Mouse (Mus musculus) midbrain, embryonic 12.5 days (tissue): ENCODE data around the gene Slc6a17. TPM values are rescaled to one million over a fixed set of nuclear protein-coding genes. Genes with fewer than 3 reads are reported as not detected.
A peak's percentile ranks its signal among the peaks of the same experiment; 100 is the strongest.

Source experiments
- ATAC-seq: fragments of 200-750 bp; cut with Nextera tagmentation; 2 replicates; pipeline ENCODE4 v1.8.0; 2017; ENCODE audit warnings: low read depth, moderate TSS enrichment, moderate library complexity; ENCODE audit not compliant: low FRiP score
- H3K27ac ChIP-seq: fragments of 300-500 bp; sonication (generic); replicated peaks from 2 replicates; pipeline ENCODE4 v1.5.1; 2016; ENCODE audit warnings: mild to moderate bottlenecking
- H3K27me3 ChIP-seq: fragments of 300-500 bp; sonication (generic); 2 replicates; pipeline ENCODE4 v1.6.1; 2016; ENCODE audit warnings: mild to moderate bottlenecking
- H3K36me3 ChIP-seq: fragments of 300-500 bp; sonication (generic); 2 replicates; pipeline ENCODE4 v1.6.1; 2016
- H3K4me1 ChIP-seq: fragments of 300-500 bp; sonication (generic); 2 replicates; pipeline ENCODE4 v1.6.1; 2016
- H3K4me2 ChIP-seq: fragments of 300-500 bp; sonication (generic); replicated peaks from 2 replicates; pipeline ENCODE4 v1.6.1; 2016; ENCODE audit warnings: mild to moderate bottlenecking, moderate library complexity
- H3K4me3 ChIP-seq: fragments of 300-500 bp; sonication (generic); 2 replicates; pipeline ENCODE4 v1.5.1; 2016; ENCODE audit warnings: mild to moderate bottlenecking
- H3K9ac ChIP-seq: fragments of 300-500 bp; sonication (generic); replicated peaks from 2 replicates; pipeline ENCODE4 v1.6.1; 2016; ENCODE audit warnings: mild to moderate bottlenecking, moderate library complexity
- H3K9me3 ChIP-seq: fragments of 300-500 bp; sonication (generic); 2 replicates; pipeline ENCODE4 v1.6.1; 2016; ENCODE audit warnings: mild to moderate bottlenecking
- WGBS: fragments of 180-500 bp; shearing (Covaris S2); methylation state at CpG from one replicate; pipeline ENCODE4 v1.1.7; 2016; 5-methylcytosine and 5-hydroxymethylcytosine counted together
- polyA plus RNA-seq: library from polyadenylated mRNA; unstranded; fragments of >200 nt; fragmentation: Nextera tagmentation; extraction: Ambion mirVana; gene quantifications from 2 replicates; pipeline ENCODE4 v1.2.1, GENCODE M21; 2016

The Slc6a17 gene
- polyA plus RNA-seq, 1 experiment from 2014 or later, result 4.2 TPM

DNA sequence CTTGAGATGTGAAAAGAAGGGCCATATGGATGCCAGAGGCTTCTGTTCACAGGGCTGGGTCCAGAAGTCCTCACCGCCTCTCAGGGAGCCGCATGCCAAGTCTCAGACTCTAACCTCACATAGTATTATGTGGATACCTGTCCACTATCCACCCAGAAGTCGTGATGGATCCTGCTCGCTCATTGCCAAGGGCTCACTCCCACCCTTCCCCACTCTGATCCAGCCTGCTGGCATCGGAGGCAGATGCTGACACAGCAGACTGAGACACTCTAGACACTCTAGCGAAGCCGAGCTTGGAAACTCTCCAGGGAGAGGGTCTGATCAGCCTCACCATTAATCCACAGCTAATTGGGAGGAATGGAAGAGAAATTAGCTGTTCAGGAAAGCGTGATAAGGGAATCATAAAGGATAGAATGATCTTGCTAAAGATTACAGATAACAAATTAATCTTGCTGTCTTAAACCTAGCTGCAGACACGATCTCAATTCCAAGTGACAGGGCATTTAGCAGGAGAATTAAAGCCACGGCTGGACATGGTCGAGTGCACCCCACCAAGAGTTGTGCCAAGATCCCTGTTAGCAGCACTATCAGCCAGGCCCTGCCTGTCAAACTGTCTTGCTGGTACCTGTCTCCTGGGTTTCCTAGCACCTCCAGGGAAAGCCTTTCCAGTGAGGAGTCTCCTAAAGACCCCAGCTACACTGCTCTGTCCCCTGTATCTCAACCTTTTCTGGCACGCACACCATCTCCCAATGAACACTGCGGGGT lies 21.6 kb downstream of the Slc6a17 start:
- Histone ChIP-seq H3K36me3 (no peaks in the 10 kb centered on the region), H3K27ac (no peak overlapping the region), H3K9me3 (peaks cover 4% of the 10 kb centered on the region; the same call in 1 of the 2 replicates), H3K9ac (no peak overlapping the region), H3K4me2 (no peak overlapping the region), H3K4me3 (no peak overlapping the region), H3K4me1 (peaks cover 9% of the 10 kb centered on the region; the same call in 1 of the 2 replicates), H3K27me3 (no peaks in the 10 kb centered on the region)
- WGBS, result 68% methylated on average over 13 of the region's 13 CpGs
- ATAC-seq, result peak; percentile 19; the same call in 1 of the 2 replicates

DNA sequence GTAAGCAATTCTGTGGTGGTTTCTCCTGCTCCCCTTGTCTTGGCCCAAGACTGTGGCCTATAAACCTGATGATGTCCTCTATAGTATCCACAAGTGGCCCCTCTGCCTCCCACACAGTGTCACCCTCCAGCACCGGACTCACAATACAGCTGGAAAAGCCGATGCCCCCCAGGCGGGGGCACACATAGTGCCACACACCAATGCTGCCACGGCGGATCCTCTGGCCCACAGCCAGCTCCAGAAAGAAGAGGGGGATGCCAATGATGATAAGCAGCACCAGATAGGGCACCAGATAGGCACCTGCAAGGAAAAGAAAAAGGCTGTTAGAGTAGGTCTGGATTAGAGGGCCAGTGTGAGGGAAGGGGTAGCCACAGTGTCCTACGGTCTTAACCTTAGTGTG lies 22.3 kb downstream of the Slc6a17 start:
- no peaks in the 10 kb centered on the region for H3K36me3 ChIP-seq
- H3K9me3 ChIP-seq, result peaks cover 4% of the 10 kb centered on the region; the same call in 1 of the 2 replicates
- peaks cover 9% of the 10 kb centered on the region; the same call in 1 of the 2 replicates for H3K4me1 ChIP-seq
- no peak overlapping the region for H3K4me2 ChIP-seq
- no peaks in the 10 kb centered on the region for H3K27me3 ChIP-seq
- 93% methylated on average over 6 of the region's 6 CpGs for whole genome bisulfite sequencing
- no peak overlapping the region for H3K9ac ChIP-seq
- no peak overlapping the region for H3K4me3 ChIP-seq
- ATAC-seq, result no peak
- no peak overlapping the region for H3K27ac ChIP-seq

DNA sequence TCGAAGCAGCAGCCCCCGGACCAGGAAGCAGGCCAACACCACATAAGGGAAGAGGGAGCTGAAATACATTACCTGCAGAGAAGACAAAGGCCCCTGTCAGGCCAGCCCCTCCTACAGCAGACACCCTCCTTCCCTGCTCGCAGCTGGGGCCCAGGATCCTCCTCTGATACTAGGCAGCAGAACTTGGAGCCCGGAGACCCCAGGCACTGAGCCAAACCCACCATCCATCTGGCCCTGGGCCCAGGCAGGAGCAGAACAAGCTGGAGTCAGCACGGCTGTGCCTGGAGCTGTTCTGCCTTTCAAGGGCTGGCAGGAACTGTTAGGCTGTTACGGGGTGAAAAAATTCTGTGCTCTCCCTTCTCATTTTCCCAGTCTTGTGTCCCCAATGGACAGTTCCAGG lies 26.4 kb downstream of the Slc6a17 start:
- Histone ChIP-seq H3K27ac (no peak overlapping the region), H3K4me2 (no peak overlapping the region), H3K36me3 (no peaks in the 10 kb centered on the region), H3K27me3 (no peaks in the 10 kb centered on the region), H3K9ac (no peak overlapping the region), H3K4me1 (0 out of 2 replicates have a peak, but pooled peaks cover 3% of the 10 kb centered on the region), H3K4me3 (no peak overlapping the region), H3K9me3 (no peaks in the 10 kb centered on the region)
- 58% methylated on average over 6 of the region's 6 CpGs for WGBS
- ATAC-seq, result peak; percentile 71; the same call in 1 of the 2 replicates

DNA sequence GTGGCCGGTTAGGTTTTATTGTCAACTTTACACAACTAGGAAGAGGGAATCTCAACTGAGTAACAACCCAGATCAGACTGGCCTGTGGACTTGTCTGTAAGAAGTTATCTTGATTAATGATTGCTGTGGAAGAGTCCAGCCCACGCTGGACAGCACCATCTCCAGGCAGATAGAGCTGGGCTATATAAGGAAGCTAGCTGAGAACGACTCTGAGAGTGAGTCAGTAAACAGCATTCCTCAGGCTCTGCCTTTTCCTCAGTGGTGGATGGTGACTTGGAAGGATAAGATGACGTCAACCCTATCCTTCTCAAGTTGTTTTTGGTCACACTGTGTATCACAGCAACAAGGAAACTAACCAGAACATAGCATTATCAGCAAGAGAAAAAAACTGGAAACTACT lies 29.2 kb downstream of the Slc6a17 start:
- Histone ChIP-seq H3K36me3 (no peaks in the 10 kb centered on the region), H3K27me3 (no peaks in the 10 kb centered on the region), H3K27ac (no peak overlapping the region), H3K4me2 (no peak overlapping the region), H3K4me3 (no peak overlapping the region), H3K4me1 (no peaks in the 10 kb centered on the region), H3K9ac (no peak overlapping the region), H3K9me3 (no peaks in the 10 kb centered on the region)
- 71% methylated on average over 4 of the region's 4 CpGs for WGBS
- ATAC-seq, result no peak

DNA sequence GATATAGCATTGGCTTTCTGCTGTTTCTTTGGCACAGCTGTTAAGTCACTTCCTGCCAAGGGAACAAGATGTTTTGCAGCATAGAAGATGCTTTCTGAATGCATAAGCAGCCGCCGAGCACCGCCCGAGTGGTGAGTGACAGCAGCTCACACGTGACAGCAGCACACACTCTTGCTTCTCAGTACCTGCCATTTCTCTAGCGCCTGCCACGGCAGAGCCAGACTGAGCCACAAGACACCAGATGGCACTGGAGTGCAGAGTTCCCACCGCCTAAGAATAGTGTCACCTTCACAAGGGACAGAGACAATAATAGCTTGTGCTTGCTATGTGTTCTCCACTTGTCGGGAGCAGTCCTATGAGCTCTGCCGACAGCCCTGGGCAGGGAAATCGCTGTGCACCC lies 34.5 kb downstream of the Slc6a17 start:
- Histone ChIP-seq H3K27me3 (no peaks in the 10 kb centered on the region), H3K4me1 (no peaks in the 10 kb centered on the region), H3K4me3 (no peak overlapping the region), H3K9me3 (no peaks in the 10 kb centered on the region), H3K36me3 (no peaks in the 10 kb centered on the region), H3K9ac (no peak overlapping the region), H3K27ac (no peak overlapping the region), H3K4me2 (no peak overlapping the region)
- 45% methylated on average over 11 of the region's 11 CpGs for WGBS
- peak; percentile 80 for ATAC-seq

DNA sequence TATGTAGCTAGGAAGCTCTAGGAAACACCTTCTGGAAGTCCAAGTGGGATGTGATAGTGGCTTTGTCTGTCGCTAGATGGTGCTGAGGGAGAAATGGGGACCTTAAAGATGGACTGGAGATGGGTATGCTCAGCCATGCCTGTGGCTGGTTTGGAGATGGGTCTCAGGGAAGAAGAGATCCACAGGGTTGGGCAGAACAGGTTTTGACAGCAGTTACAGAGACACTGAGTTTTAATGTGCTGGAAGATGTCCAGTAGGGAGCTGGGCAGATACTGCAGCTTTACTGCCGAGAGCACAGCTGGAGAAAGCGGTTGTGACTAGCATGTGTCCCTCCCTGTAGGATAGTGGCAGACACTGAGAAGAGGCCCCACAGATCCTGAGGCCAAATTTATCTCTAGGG lies 37.2 kb downstream of the Slc6a17 start:
- H3K4me3 ChIP-seq, result no peak overlapping the region
- WGBS, result 60% methylated on average over 3 of the region's 3 CpGs
- H3K4me2 ChIP-seq, result no peak overlapping the region
- H3K36me3 ChIP-seq, result no peaks in the 10 kb centered on the region
- H3K27ac ChIP-seq, result no peak overlapping the region
- H3K27me3 ChIP-seq, result no peaks in the 10 kb centered on the region
- H3K9me3 ChIP-seq, result no peaks in the 10 kb centered on the region
- ATAC-seq, result no peak
- no peak overlapping the region for H3K9ac ChIP-seq
- no peaks in the 10 kb centered on the region for H3K4me1 ChIP-seq

DNA sequence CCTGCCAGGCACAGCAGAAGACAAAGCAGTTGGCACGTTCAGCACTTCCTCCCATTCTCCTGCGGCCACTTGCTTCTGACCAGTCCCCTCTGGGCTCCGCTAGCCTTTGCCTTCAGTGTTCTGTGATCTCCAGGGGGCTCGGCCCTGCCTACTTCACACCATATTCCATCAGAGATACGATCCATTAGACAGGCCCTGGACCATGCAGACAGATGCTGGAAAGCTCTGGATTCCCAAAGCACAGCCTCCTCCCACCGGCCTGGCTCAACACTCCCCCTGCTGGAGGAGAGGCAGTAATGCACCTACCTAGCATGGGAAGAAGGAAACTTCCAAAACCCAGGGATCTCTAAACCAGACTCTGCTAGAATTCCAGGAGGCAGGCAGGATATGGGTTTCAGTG lies 45.6 kb downstream of the Slc6a17 start:
- Histone ChIP-seq H3K9me3 (no peaks in the 10 kb centered on the region), H3K4me3 (no peak overlapping the region), H3K36me3 (no peaks in the 10 kb centered on the region), H3K4me1 (0 out of 2 replicates have a peak, but pooled peaks cover 3% of the 10 kb centered on the region), H3K9ac (no peak overlapping the region), H3K4me2 (no peak overlapping the region), H3K27me3 (peaks cover 13% of the 10 kb centered on the region), H3K27ac (no peak overlapping the region)
- 44% methylated on average over 6 of the region's 6 CpGs for WGBS
- ATAC-seq, result peak; percentile 72

DNA sequence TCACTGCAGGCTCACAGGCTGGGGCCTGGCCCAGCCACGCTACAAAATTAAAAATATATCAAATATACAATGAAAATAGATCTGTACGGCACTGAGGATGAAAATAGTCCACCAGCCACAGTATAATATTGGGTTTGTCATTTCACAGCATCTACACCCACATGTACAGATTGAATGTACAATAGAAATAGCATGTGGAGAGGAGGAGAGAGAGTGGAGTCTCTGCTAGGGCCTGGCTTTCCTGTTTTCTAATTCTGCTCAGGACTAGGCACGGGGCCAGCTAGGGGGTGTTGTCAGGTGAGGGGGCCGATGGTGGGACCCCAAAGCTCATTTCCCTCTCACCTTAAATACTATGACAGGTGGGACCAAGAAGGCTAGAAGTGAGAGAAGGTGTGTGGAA lies 48.8 kb downstream of the Slc6a17 start:
- no peaks in the 10 kb centered on the region for H3K36me3 ChIP-seq
- H3K27me3 ChIP-seq, result peaks cover 28% of the 10 kb centered on the region
- no peak overlapping the region for H3K9ac ChIP-seq
- no peak for ATAC-seq
- no peak overlapping the region for H3K27ac ChIP-seq
- no peaks in the 10 kb centered on the region for H3K9me3 ChIP-seq
- H3K4me1 ChIP-seq, result 0 out of 2 replicates have a peak, but pooled peaks cover 3% of the 10 kb centered on the region
- no peak overlapping the region for H3K4me3 ChIP-seq
- WGBS, result 73% methylated on average over 4 of the region's 4 CpGs
- H3K4me2 ChIP-seq, result no peak overlapping the region

DNA sequence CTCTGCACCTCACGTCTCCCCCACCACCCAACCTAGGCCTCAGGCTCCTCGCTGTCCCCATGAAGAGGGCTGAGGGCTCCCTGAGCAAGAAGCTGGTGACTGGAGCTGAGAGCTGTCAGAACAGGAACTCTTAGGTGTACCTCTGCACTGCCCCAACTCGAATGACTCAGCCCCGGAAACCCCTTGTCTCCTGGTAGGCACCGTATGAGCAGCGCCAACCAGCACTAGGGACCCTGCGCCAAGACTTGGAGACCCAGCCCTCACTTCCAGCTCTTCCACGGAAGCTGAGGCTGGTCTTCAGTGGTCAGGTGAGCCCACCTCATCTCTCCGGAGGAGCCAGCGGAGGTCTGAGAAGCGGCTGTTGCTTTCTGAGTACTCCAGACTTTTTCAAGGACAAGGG lies 49.7 kb downstream of the Slc6a17 start:
- H3K4me1 ChIP-seq, result 0 out of 2 replicates have a peak, but pooled peaks cover 3% of the 10 kb centered on the region
- no peak overlapping the region for H3K4me3 ChIP-seq
- no peak overlapping the region for H3K4me2 ChIP-seq
- H3K36me3 ChIP-seq, result no peaks in the 10 kb centered on the region
- WGBS, result 89% methylated on average over 11 of the region's 11 CpGs
- peaks cover 36% of the 10 kb centered on the region for H3K27me3 ChIP-seq
- H3K27ac ChIP-seq, result no peak overlapping the region
- no peak for ATAC-seq
- no peaks in the 10 kb centered on the region for H3K9me3 ChIP-seq
- H3K9ac ChIP-seq, result no peak overlapping the region

DNA sequence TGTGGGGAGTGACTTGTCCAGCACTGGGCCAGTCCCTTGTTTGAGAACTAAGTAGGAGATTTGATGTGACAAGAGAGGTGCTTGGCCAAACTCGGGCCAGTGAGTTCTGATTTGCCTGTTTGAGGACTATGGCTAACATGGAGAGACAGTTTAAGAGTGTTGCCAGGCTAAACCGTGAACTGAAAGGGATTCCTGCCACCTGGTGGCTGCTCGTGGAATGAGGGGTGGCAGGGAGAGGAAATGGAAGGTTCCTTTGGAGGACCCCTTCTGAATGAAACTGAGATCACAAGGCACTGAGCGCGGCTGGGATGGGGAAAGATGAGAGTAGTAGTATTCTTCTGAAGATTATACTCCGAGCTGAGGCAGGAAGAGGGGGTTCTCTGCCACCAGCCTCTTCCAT lies 51.2 kb downstream of the Slc6a17 start:
- Histone ChIP-seq H3K4me2 (no peak overlapping the region), H3K4me3 (no peak overlapping the region), H3K36me3 (no peaks in the 10 kb centered on the region), H3K27ac (no peak overlapping the region), H3K9ac (no peak overlapping the region), H3K4me1 (no peaks in the 10 kb centered on the region), H3K27me3 (peaks cover 51% of the 10 kb centered on the region), H3K9me3 (no peaks in the 10 kb centered on the region)
- WGBS, result 6% methylated on average over 6 of the region's 6 CpGs
- ATAC-seq, result no peak

DNA sequence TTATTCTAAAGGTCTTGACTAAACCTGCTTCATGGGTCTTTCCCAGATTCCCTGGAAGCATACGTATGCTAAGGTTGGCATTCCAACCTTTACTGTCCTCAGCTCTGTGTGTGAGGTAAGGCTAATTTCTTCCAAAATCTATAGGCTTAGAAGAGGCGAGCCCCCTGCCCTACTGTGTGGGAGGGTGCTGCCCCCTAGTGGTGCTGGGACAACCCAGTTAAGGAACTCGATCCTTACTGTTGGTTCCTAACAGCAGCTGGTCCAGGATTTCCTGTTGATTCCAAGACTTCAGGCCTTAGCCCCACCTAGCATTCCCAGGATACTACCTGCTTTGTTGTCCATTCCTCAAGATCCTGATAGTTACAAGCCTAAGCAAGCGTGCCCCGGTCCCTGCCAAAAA lies 55.7 kb downstream of the Slc6a17 start:
- H3K9ac ChIP-seq, result no peak overlapping the region
- H3K4me2 ChIP-seq, result no peak overlapping the region
- peaks cover 82% of the 10 kb centered on the region for H3K27me3 ChIP-seq
- H3K9me3 ChIP-seq, result no peaks in the 10 kb centered on the region
- no peak for ATAC-seq
- 15% methylated on average over 5 of the region's 5 CpGs for WGBS
- H3K4me1 ChIP-seq, result peaks cover 25% of the 10 kb centered on the region
- no peak overlapping the region for H3K4me3 ChIP-seq
- no peak overlapping the region for H3K27ac ChIP-seq
- H3K36me3 ChIP-seq, result no peaks in the 10 kb centered on the region

DNA sequence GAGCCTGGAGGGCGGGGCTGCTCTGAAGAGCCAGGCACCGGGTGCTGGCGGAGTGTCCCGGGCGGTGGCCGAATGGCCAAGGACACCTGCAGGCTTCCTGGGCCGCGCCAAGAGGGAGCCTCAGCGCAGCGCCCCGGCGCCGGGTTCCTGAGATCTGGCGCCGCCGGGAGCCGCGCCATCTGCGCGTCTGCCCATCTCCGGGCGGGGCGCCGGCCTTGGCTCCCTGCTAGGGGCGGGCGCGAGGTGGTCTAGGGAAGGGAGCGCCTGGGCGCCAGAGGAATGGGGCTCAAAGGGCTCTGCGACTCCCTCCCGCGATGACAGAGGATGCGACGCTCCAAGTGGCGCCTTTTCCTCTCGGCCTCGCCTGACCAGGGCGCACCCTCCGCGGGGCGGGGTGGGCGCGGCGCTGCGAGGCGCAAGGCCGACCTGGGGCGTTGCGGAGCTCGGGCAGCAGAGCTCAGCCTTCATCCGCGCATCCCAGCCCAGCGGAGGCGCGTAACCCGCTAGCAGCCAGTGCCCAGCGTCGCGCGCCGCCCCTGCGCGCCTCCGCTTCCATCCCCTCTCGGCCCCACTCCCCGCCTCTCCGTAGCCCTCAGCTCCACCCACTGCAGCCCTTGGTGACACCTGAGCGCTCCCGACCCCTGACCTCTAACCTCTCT lies 57.9 kb downstream of the Slc6a17 start:
- H3K9ac ChIP-seq, result peak overlapping the region; percentile 49
- no peak overlapping the region for H3K27ac ChIP-seq
- no peaks in the 10 kb centered on the region for H3K9me3 ChIP-seq
- H3K4me3 ChIP-seq, result peak overlapping the region; percentile 47
- no peaks in the 10 kb centered on the region for H3K36me3 ChIP-seq
- peaks cover 93% of the 10 kb centered on the region for H3K27me3 ChIP-seq
- H3K4me1 ChIP-seq, result peaks cover 25% of the 10 kb centered on the region
- peak overlapping the region; percentile 88 for H3K4me2 ChIP-seq
- WGBS, result 0% methylated on average over 34 of the region's 69 CpGs
- peak; percentile 55 for ATAC-seq
